Mouse (Mus musculus) megakaryocyte, embryonic 14.5 days (primary cell): ENCODE measurements around the gene Ppp2r3a.

Experiments
- FLI1 ChIP-seq: IDR thresholded peaks from 2 replicates; pipeline ENCODE4 v1.6.1; 2012; ENCODE audit warnings: low read length, inconsistent platforms, mixed read lengths
- GATA1 ChIP-seq: IDR thresholded peaks from 3 replicates; pipeline ENCODE4 v1.6.1; 2012; ENCODE audit warnings: mixed read lengths, low read length, inconsistent platforms, borderline replicate concordance

- TF ChIP-seq GATA1 (no peak), FLI1 (no peak)
Observed at GRCm38 (mm10) chr9:101282651-101283050, 31.1 kb upstream of the Ppp2r3a start.
